ENCODE assay signal across 10 mouse cellular contexts in genomic region chr2:116820831-116821745, GRCm38 (mm10). TPM values are rescaled to one million over a fixed set of nuclear protein-coding genes. Genes with fewer than 3 reads are reported as not detected.
DNase-seq lines count a peak whose midpoint lies in the region; ATAC-seq and TF ChIP-seq lines count a peak whose summit lies in the region.
"Had no signal": no experiment of that assay in that cellular context is flagged by ENCODE, and none has a peak within 500 bp of the region (broad histone marks: within the 10 kb centered on the region; RNA-seq: fewer than 3 reads in every experiment).

No protein-coding gene starts in this region.

- DNase-seq in adrenal gland, postnatal 14 days: peak; percentile 7
- no peak for DNase-seq in adrenal gland, postnatal 4 days (ENCODE audit: low spot score in 2 of 2)
- DNase-seq in lung, embryonic 14.5 days: peak; percentile 71
- DNase-seq in lung, postnatal 4 days: no peak
- no peak for DNase-seq in B cell, adult 2 months

- no peak overlapping the region for H3K4me3 ChIP-seq in lung, embryonic 14.5 days (ENCODE audit: low read depth, low read length)
- no peak overlapping the region for H3K4me3 ChIP-seq in hindbrain, embryonic 16.5 days (ENCODE audit: low read length)
- no peak overlapping the region for H3K4me3 ChIP-seq in neural tube, embryonic 12.5 days
- H3K4me3 ChIP-seq in intestine, embryonic 16.5 days (ENCODE audit: low read length): no peak overlapping the region
- H3K4me3 ChIP-seq: embryonic facial prominence, embryonic 15.5 days had no signal

- H3K4me1 ChIP-seq in lung, embryonic 14.5 days (ENCODE audit: insufficient read depth): no peaks in the 10 kb centered on the region; the same call in 1 of the 2 replicates
- peaks cover 2% of the 10 kb centered on the region; the same call in 1 of the 2 replicates for H3K4me1 ChIP-seq in hindbrain, embryonic 16.5 days (ENCODE audit: control insufficient read depth, insufficient read depth, low read depth, low read length)
- peaks cover 8% of the 10 kb centered on the region for H3K4me1 ChIP-seq in neural tube, embryonic 12.5 days
- H3K4me1 ChIP-seq in intestine, embryonic 16.5 days (ENCODE audit: control insufficient read depth, insufficient read depth, low read length): peaks cover 7% of the 10 kb centered on the region
- H3K4me1 ChIP-seq: embryonic facial prominence, embryonic 15.5 days had no signal

- no peak overlapping the region for H3K27ac ChIP-seq in lung, embryonic 14.5 days (ENCODE audit: low read depth)
- H3K27ac ChIP-seq in hindbrain, embryonic 16.5 days (ENCODE audit: low read depth, low read length): peak overlapping the region; percentile 27; the same call in 1 of the 2 replicates
- H3K27ac ChIP-seq in neural tube, embryonic 12.5 days: peak overlapping the region; percentile 9; the same call in 1 of the 2 replicates
- H3K27ac ChIP-seq in intestine, embryonic 16.5 days (ENCODE audit: low read length): no peak overlapping the region
- H3K27ac ChIP-seq: embryonic facial prominence, embryonic 15.5 days had no signal

- 29% methylated on average over 13 of the region's 13 CpGs for WGBS in lung, embryonic 14.5 days
- 46% methylated on average over 13 of the region's 13 CpGs for WGBS in hindbrain, embryonic 16.5 days
- 55% methylated on average over 13 of the region's 13 CpGs for WGBS in neural tube, embryonic 12.5 days
- WGBS in intestine, embryonic 16.5 days: 41% methylated on average over 13 of the region's 13 CpGs

- H3K4me2 ChIP-seq in lung, embryonic 14.5 days: no peak overlapping the region
- no peak overlapping the region; the same call in 1 of the 2 replicates for H3K4me2 ChIP-seq in hindbrain, embryonic 16.5 days (ENCODE audit: low read length)
- no peak overlapping the region for H3K4me2 ChIP-seq in neural tube, embryonic 12.5 days (replicated peaks)
- H3K4me2 ChIP-seq in intestine, embryonic 16.5 days (ENCODE audit: low read depth, low read length): no peak overlapping the region
- H3K4me2 ChIP-seq: embryonic facial prominence, embryonic 15.5 days had no signal

- ATAC-seq in lung, embryonic 14.5 days (ENCODE audit: insufficient read depth): no peak
- ATAC-seq in hindbrain, embryonic 16.5 days: peak; percentile 89
- ATAC-seq in neural tube, embryonic 12.5 days (ENCODE audit: low FRiP score, low read depth): peak; percentile 79
- ATAC-seq in intestine, embryonic 16.5 days: no peak

- TF ChIP-seq CTCF in lung, embryonic 14.5 days (IDR thresholded peaks at IDR 0.05; ENCODE audit: low read depth): peak; percentile 70

- no peaks in the 10 kb centered on the region for H3K27me3 ChIP-seq in lung, embryonic 14.5 days (ENCODE audit: insufficient read depth, low read length)
- no peaks in the 10 kb centered on the region for H3K27me3 ChIP-seq in hindbrain, embryonic 16.5 days (replicated peaks; ENCODE audit: control insufficient read depth, insufficient read depth, low read length)
- H3K27me3 ChIP-seq in neural tube, embryonic 12.5 days (replicated peaks): no peaks in the 10 kb centered on the region
- H3K27me3 ChIP-seq in intestine, embryonic 16.5 days (replicated peaks; ENCODE audit: control insufficient read depth, insufficient read depth, low read length): no peaks in the 10 kb centered on the region
- H3K27me3 ChIP-seq: embryonic facial prominence, embryonic 15.5 days had no signal

- no peak overlapping the region for H3K9ac ChIP-seq in lung, embryonic 14.5 days
- H3K9ac ChIP-seq in hindbrain, embryonic 16.5 days (ENCODE audit: low read depth, low read length): 0 out of 2 replicates have a peak overlapping the region, but pooled peaks have one; percentile 15
- H3K9ac ChIP-seq in neural tube, embryonic 12.5 days: no peak overlapping the region
- H3K9ac ChIP-seq in intestine, embryonic 16.5 days (ENCODE audit: low read depth, low read length): no peak overlapping the region
- H3K9ac ChIP-seq: embryonic facial prominence, embryonic 15.5 days had no signal

- no peaks in the 10 kb centered on the region for H3K36me3 ChIP-seq in lung, embryonic 14.5 days (ENCODE audit: insufficient read depth)
- H3K36me3 ChIP-seq in hindbrain, embryonic 16.5 days (ENCODE audit: control insufficient read depth, insufficient read depth, low read length): no peaks in the 10 kb centered on the region
- no peaks in the 10 kb centered on the region for H3K36me3 ChIP-seq in neural tube, embryonic 12.5 days
- H3K36me3 ChIP-seq in intestine, embryonic 16.5 days (ENCODE audit: control insufficient read depth, insufficient read depth, low read length): no peaks in the 10 kb centered on the region
- H3K36me3 ChIP-seq: embryonic facial prominence, embryonic 15.5 days had no signal

- no peaks in the 10 kb centered on the region for H3K9me3 ChIP-seq in lung, embryonic 14.5 days (ENCODE audit: low read depth, low read length)
- no peaks in the 10 kb centered on the region for H3K9me3 ChIP-seq in hindbrain, embryonic 16.5 days (ENCODE audit: control insufficient read depth, low read length)
- H3K9me3 ChIP-seq in neural tube, embryonic 12.5 days: no peaks in the 10 kb centered on the region
- H3K9me3 ChIP-seq in intestine, embryonic 16.5 days (ENCODE audit: control insufficient read depth, low read length): no peaks in the 10 kb centered on the region
- H3K9me3 ChIP-seq: embryonic facial prominence, embryonic 15.5 days had no signal

RNA-seq across cellular contexts. Expression of gene Tmco5, which starts 57.4 kb away (rescaled TPM):
- not detected in 2 replicates for total RNA-seq in adrenal gland, postnatal 14 days (2021)
- total RNA-seq in adrenal gland, postnatal 4 days (2021): not detected
- not detected in 2 replicates for polyA plus RNA-seq in lung, embryonic 14.5 days (2014; fragmentation: Nextera tagmentation; extraction: Ambion mirVana)
- polyA plus RNA-seq in hindbrain, embryonic 16.5 days (2015; fragmentation: Nextera tagmentation; extraction: Ambion mirVana): not detected in 2 replicates
- not detected in 2 replicates for polyA plus RNA-seq in neural tube, embryonic 12.5 days (2016; fragmentation: Nextera tagmentation; extraction: Ambion mirVana)
- polyA plus RNA-seq in intestine, embryonic 16.5 days (2015; fragmentation: Nextera tagmentation; extraction: Ambion mirVana): not detected in 2 replicates
- polyA plus RNA-seq: C2C12; embryonic facial prominence, embryonic 15.5 days had no signal

Comparison
In these comparisons a context has a peak if more than half of its experiments do, and no peak if none do; other contexts are left out.
1. DNase-seq: peak in adrenal gland, postnatal 14 days (single experiment) and lung, embryonic 14.5 days (single experiment); none in adrenal gland, postnatal 4 days (0 of 2), lung, postnatal 4 days (0 of 2) and B cell, adult 2 months (0 of 2).
2. ATAC-seq: peak in hindbrain, embryonic 16.5 days (single experiment) and neural tube, embryonic 12.5 days (single experiment); none in lung, embryonic 14.5 days (single experiment) and intestine, embryonic 16.5 days (single experiment).
3. H3K27ac ChIP-seq: peak in hindbrain, embryonic 16.5 days (single experiment) and neural tube, embryonic 12.5 days (single experiment); none in lung, embryonic 14.5 days (single experiment) and intestine, embryonic 16.5 days (single experiment).